8 mouse cellular contexts compared by ENCODE assay signal in the genomic region with DNA sequence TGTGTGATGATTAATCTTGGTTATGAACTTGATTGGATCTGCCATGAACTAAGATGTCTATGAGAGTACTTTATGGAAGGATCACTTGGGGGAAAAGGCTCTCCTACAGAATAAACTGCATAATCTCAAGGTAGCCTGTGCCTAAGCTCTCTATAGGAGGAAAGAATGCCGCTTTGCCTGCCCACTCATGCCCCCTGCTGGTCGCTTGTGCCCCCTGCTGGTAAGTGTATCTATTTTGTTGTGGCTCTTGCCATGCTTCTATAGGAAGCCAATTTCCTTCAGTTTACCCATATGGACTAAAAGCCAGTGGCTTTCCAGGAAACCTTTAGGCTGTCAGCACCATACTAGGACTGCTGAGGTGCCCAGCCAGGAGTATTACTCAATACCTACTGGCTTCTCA. TPM values are rescaled to one million over a fixed set of nuclear protein-coding genes. Genes with fewer than 3 reads are reported as not detected.
DNase-seq lines count a peak whose midpoint lies in the region; ATAC-seq and TF ChIP-seq lines count a peak whose summit lies in the region.

No protein-coding gene starts in this region.

- peak; percentile 48 for DNase-seq in kidney, adult 18-20 months
- DNase-seq in kidney, adult 11 months, result no peak
- peak; percentile 48 for DNase-seq in ES-E14 (ENCODE audit: low read depth, low spot score)
- DNase-seq in c-Kit-positive CD71-negative TER-119-negative erythroid progenitor cells, embryonic 14.5 days (ENCODE audit: low read depth), result peak; percentile 33
- DNase-seq in limb, embryonic 10.5 days (ENCODE audit: low spot score), result peak; percentile 36
- DNase-seq in neural tube, embryonic 11.5 days (ENCODE audit: low spot score), result peak; percentile 23
- DNase-seq in MN1 (ENCODE audit: low spot score), result no peak

- H3K27me3 ChIP-seq in limb, embryonic 10.5 days (ENCODE audit: low read depth, poor library complexity, severe bottlenecking), result no peaks in the 10 kb centered on the region
- H3K27me3 ChIP-seq in neural tube, embryonic 11.5 days (ENCODE audit: control insufficient read depth, insufficient read depth, low read length), result no peaks in the 10 kb centered on the region
- H3K27me3 ChIP-seq in midbrain, embryonic 13.5 days, result no peaks in the 10 kb centered on the region

- in situ Hi-C loops in ES-E14 (cut with MboI; ENCODE audit: low sequenced_read_pairs in 2 of 2, unreplicated experiment in 2 of 2), result no loop called here

- H3K4me1 ChIP-seq in ES-E14 (ENCODE audit: control insufficient read depth in 2 of 2, insufficient read depth in 2 of 2, low read length in 2 of 2, poor library complexity in 1 of 2), result peaks cover 0 to 4% of the 10 kb centered on the region in 2 experiments; a peak in 1 of 4 replicates
- no peaks in the 10 kb centered on the region for H3K4me1 ChIP-seq in limb, embryonic 10.5 days
- H3K4me1 ChIP-seq in neural tube, embryonic 11.5 days (ENCODE audit: control insufficient read depth, insufficient read depth, low read length), result no peaks in the 10 kb centered on the region
- H3K4me1 ChIP-seq in midbrain, embryonic 13.5 days (replicated peaks), result no peaks in the 10 kb centered on the region

- H3K4me3 ChIP-seq in ES-E14 (ENCODE audit: insufficient read depth in 1 of 2, low read depth in 1 of 2, low read length in 2 of 2, poor library complexity in 1 of 2, severe bottlenecking in 1 of 2), result no peak overlapping the region
- no peak overlapping the region for H3K4me3 ChIP-seq in limb, embryonic 10.5 days
- no peak overlapping the region for H3K4me3 ChIP-seq in neural tube, embryonic 11.5 days (ENCODE audit: low read depth, low read length)
- no peak overlapping the region for H3K4me3 ChIP-seq in midbrain, embryonic 13.5 days (replicated peaks)

- no peaks in the 10 kb centered on the region for H3K36me3 ChIP-seq in ES-E14 (ENCODE audit: control insufficient read depth, insufficient read depth, low read length, poor library complexity, severe bottlenecking)
- no peaks in the 10 kb centered on the region for H3K36me3 ChIP-seq in limb, embryonic 10.5 days
- H3K36me3 ChIP-seq in neural tube, embryonic 11.5 days (ENCODE audit: control insufficient read depth, insufficient read depth, low read length), result no peaks in the 10 kb centered on the region
- H3K36me3 ChIP-seq in midbrain, embryonic 13.5 days, result no peaks in the 10 kb centered on the region

- H3K27ac ChIP-seq in ES-E14 (ENCODE audit: insufficient read depth, low read depth, low read length, poor library complexity, severe bottlenecking), result no peak overlapping the region
- no peak overlapping the region for H3K27ac ChIP-seq in limb, embryonic 10.5 days
- H3K27ac ChIP-seq in neural tube, embryonic 11.5 days (ENCODE audit: low read depth, low read length), result no peak overlapping the region
- no peak overlapping the region for H3K27ac ChIP-seq in midbrain, embryonic 13.5 days

- H3K9me3 ChIP-seq in ES-E14 (ENCODE audit: control insufficient read depth, insufficient read depth, low read depth, low read length), result no peaks in the 10 kb centered on the region
- no peaks in the 10 kb centered on the region for H3K9me3 ChIP-seq in limb, embryonic 10.5 days (replicated peaks)
- no peaks in the 10 kb centered on the region for H3K9me3 ChIP-seq in neural tube, embryonic 11.5 days (ENCODE audit: control insufficient read depth, low read length)
- no peaks in the 10 kb centered on the region for H3K9me3 ChIP-seq in midbrain, embryonic 13.5 days

- 27% methylated on average over 2 of the region's 2 CpGs for whole genome bisulfite sequencing in limb, embryonic 10.5 days
- WGBS in neural tube, embryonic 11.5 days, result 28% methylated on average over 2 of the region's 2 CpGs
- 22% methylated on average over 2 of the region's 2 CpGs for WGBS in midbrain, embryonic 13.5 days

- H3K9ac ChIP-seq in ES-E14 (ENCODE audit: insufficient read depth, low read depth, low read length, poor library complexity, severe bottlenecking), result no peak overlapping the region
- H3K9ac ChIP-seq in neural tube, embryonic 11.5 days (ENCODE audit: low read length), result no peak overlapping the region
- no peak overlapping the region for H3K9ac ChIP-seq in midbrain, embryonic 13.5 days (replicated peaks)

- no peak overlapping the region for H3K4me2 ChIP-seq in neural tube, embryonic 11.5 days (ENCODE audit: low read depth)
- no peak overlapping the region for H3K4me2 ChIP-seq in midbrain, embryonic 13.5 days (replicated peaks)

- ATAC-seq in neural tube, embryonic 11.5 days (ENCODE audit: insufficient read depth, low FRiP score, low TSS enrichment), result no peak
- ATAC-seq in midbrain, embryonic 13.5 days, result no peak

TF ChIP-seq in ES-E14, 5 proteins besides CTCF, POLR2A, EP300 and RAD21:
- TF ChIP-seq ZC3H11A (IDR thresholded peaks at IDR 0.05; ENCODE audit: borderline replicate concordance, low read depth, low read length) (no peak), HCFC1 (IDR thresholded peaks at IDR 0.05; ENCODE audit: borderline replicate concordance, insufficient read depth, low read length) (no peak), MAFK (IDR thresholded peaks at IDR 0.05; ENCODE audit: insufficient read depth, low read depth, low read length) (no peak), CHD2 (IDR thresholded peaks at IDR 0.05; ENCODE audit: low read depth, low read length) (no peak), ZNF384 (IDR thresholded peaks at IDR 0.05; ENCODE audit: low read depth, low read length) (no peak)

RNA-seq across cellular contexts. Expression of a gene that starts 9.7 kb away (rescaled TPM):
- total RNA-seq in ES-E14 (2012; rRNA removed), result 94.6 and 111 TPM in 2 replicates
- 59.0 and 71.6 TPM in 2 replicates for polyA plus RNA-seq in limb, embryonic 10.5 days (2016; fragmentation: Nextera tagmentation; extraction: Ambion mirVana)
- 69.0 and 77.3 TPM in 2 replicates for polyA plus RNA-seq in neural tube, embryonic 11.5 days (2014; fragmentation: Nextera tagmentation; extraction: Ambion mirVana)
- 91.3 and 92.3 TPM in 2 replicates for polyA plus RNA-seq in midbrain, embryonic 13.5 days (2015; fragmentation: Nextera tagmentation; extraction: Ambion mirVana)

RNA-seq across cellular contexts. Expression of a gene that starts 33.6 kb away (rescaled TPM):
- 2.5 and 3.4 TPM in 2 replicates for total RNA-seq in ES-E14 (2012; rRNA removed)
- 20.7 and 23.5 TPM in 2 replicates for polyA plus RNA-seq in limb, embryonic 10.5 days (2016; fragmentation: Nextera tagmentation; extraction: Ambion mirVana)
- 24.9 and 26.3 TPM in 2 replicates for polyA plus RNA-seq in neural tube, embryonic 11.5 days (2014; fragmentation: Nextera tagmentation; extraction: Ambion mirVana)
- 28.4 and 30.2 TPM in 2 replicates for polyA plus RNA-seq in midbrain, embryonic 13.5 days (2015; fragmentation: Nextera tagmentation; extraction: Ambion mirVana)

Comparison
In these comparisons a context has a peak if more than half of its experiments do, and no peak if none do; other contexts are left out.
1. DNase-seq: peak in kidney, adult 18-20 months (single experiment), ES-E14 (single experiment), c-Kit-positive CD71-negative TER-119-negative erythroid progenitor cells, embryonic 14.5 days (single experiment), limb, embryonic 10.5 days (single experiment) and neural tube, embryonic 11.5 days (single experiment); none in kidney, adult 11 months (single experiment) and MN1 (single experiment).